Mouse (Mus musculus): ENCODE results near the gene Zdhhc7. TPM values are rescaled to one million over a fixed set of nuclear protein-coding genes. Genes with fewer than 3 reads are reported as not detected.

Gene Zdhhc7
- total RNA-seq, 2 experiments from 2014 or later: 12.9 to 27.4 TPM

DNA sequence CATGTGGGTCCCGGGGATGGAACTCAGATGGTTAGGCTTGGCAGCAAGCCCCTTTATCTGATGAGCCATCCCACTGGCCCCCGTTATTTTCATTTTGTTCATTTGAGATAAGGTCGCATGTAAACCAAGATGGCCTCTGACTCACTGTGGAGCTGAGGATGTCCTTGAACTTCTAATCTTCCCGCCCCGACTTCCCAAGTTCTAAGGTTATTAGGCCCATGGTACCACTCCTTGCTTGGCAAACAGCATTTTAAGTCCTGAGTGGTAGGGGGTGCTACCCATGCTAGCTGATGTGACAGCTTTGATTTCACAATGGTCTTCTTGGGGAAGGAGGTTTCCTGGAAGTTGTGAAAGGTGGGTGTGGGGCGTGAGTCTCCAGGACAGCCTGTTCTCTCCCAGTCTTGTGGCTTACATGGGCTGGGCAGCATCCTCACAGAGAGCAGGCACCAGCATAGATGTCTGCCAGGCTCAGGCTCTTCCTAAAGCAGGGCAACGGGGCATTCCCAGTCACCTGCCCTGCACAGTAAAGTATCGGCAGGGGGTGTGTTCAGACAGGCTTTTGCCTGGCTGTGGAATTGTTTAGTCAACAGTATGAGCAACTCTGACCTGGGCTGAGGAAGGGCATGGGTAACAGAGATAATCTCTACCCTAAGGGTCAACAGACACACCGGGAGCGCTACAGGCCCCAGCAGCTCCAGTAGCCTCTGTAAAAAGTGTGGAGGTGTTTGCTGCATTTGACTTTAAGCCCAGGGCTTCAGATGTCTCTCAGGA is 58.6 kb downstream of the Zdhhc7 start:
- peak; percentile 16; the same call in 1 of the 2 replicates for ATAC-seq (replicated peaks; ENCODE audit: low FRiP score, low TSS enrichment, poor library complexity, severe bottlenecking)

DNA sequence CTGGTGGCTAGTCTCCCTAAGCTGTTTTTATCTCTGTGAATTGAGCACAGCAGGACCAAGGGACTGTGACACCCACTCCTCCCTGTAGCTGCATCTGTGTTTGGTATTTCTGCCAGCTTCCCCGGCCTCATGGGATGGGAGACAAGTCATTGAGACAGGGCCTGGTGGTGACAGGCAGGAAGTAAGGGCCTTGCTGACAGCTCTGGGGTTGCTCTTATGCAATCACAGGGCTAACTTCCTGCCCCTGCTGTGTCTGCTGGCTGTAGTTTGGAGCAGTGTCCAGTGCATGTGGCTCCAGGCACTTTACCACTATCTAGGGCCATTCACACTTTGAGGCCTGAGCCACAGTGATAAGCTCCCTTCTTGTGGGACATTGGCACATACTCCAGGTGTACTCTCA is 60.4 kb downstream of the Zdhhc7 start:
- ATAC-seq (replicated peaks; ENCODE audit: low FRiP score, low TSS enrichment, poor library complexity, severe bottlenecking): peak; percentile 28; the same call in 1 of the 2 replicates

DNA sequence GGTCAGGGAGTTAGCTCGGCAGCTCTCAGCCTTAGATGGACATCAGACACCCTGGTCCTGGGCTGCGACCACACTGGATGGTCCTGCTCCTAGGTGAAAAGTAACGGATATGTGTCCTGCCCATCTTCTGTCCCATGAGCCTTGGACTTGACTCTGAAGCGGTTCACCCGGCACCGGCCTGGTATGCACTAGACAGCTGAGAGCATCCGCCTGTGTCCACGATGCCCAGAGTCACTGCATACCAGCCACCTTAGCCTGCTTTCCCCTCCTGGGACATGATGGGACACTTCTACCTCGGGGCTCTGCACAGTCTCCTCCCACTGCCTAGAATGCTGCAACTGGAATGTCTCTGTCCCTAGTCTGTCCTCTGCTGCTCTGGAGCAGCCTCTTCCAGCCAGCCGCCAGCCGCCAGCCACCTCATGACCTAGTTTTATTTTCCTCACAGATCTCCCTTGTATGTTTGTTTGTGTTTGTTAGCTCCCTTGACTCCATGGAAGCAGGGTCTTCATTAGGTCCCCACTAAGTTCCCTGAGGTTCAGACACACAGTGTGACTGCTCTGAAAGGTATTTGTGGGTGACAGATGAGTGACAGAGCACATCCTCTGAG is 61.9 kb downstream of the Zdhhc7 start:
- no peak for ATAC-seq (replicated peaks; ENCODE audit: low FRiP score, low TSS enrichment, poor library complexity, severe bottlenecking)

DNA sequence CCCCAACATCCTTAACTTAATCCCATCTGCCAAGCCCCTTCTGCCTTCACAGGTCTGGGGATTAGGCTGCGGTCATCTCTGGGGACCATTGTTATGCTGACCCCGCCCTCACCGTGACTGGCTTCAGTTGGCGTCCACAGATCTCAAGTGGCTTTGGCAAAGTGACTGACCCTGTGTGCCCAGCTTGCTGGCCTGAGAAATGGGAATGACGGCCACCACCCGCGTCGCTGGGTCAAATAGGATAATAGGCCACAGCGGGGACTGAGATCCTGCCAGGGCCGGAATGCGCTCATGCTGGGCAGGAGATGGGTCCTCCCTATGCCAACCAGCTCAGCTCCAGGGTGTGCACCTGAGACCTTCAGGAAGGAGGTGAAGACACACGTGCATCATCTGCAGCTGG is 62.5 kb downstream of the Zdhhc7 start:
- ATAC-seq (replicated peaks; ENCODE audit: low FRiP score, low TSS enrichment, poor library complexity, severe bottlenecking): no peak

DNA sequence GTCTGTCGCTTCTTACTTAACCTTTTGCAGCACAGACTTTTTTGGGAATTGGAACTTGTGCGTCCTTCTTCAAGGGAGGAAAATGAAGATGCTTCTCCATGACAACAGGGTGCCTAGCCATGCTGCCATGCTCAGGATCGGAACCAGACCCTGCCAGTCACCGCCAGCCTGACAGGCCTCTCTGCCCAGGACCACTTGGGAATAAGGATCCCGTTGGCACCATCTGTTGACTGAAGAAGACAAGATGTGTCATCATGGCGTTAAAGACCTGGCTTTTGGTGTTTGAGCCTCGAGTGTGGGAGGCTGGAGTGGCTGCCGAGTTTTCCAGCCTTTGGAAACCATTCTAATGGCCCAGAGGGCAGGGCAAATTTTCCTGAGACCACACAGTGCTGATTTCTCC is 63.7 kb downstream of the Zdhhc7 start:
- ATAC-seq (replicated peaks; ENCODE audit: low FRiP score, low TSS enrichment, poor library complexity, severe bottlenecking): no peak

DNA sequence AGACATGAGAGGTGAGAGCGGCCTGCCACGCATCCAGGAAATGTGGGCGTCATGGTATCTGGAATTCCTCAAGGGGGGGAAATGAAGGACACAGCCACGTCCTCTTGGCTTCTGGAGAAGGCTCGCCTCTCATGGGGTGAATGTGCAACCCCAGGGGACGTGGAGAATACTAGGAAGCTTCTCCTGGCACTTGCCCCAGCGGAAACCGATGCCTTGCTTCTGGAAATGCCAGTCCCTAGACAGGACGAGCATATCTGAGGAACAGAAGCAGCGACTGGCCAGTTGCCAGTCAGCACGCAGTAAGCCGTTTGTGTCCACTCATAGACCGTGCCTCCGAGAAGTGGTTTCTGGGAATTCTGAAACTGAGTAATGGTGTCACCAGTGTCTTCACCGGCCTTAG is 64.1 kb downstream of the Zdhhc7 start:
- ATAC-seq (replicated peaks; ENCODE audit: low FRiP score, low TSS enrichment, poor library complexity, severe bottlenecking): no peak

DNA sequence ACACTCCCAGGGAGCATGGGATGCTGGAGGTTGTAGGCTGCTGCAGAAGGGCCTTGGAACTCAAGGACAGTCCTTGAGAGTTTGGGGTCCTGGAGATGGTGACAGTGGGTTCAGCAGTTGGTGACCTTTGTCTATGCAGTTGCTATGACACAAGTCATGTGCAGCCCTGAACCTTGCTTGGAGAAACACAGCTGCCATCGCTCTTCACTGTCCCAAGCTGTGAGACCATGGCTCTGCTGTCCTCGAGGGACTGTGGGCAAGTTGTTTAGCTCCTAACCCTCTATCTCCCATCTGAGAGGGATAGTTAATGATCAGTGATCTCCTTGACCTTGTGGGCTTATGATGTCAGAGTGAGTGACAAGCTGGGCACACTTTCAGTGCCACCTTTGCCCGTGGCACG is 64.7 kb downstream of the Zdhhc7 start:
- ATAC-seq (replicated peaks; ENCODE audit: low FRiP score, low TSS enrichment, poor library complexity, severe bottlenecking): no peak

DNA sequence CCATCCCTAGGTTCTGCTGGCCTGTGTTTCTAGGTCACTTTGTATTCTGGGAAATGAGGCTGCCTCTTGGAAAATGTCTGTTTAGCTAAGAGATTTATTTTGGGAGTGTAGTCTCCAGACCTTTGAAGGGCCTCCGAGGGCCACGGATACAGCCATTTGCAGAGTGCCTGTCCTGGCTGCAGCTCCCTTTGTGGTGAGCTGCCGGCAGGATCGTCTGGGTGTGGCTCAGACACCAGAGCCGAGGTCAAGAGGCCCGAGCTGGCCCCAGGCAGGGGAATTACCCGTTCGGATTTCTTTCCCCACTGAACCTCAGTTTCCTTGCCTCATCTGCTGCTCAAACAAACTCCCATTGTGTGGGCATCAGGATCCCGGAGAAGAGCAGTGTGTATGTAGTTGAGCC is 65.2 kb downstream of the Zdhhc7 start:
- ATAC-seq (replicated peaks; ENCODE audit: low FRiP score, low TSS enrichment, poor library complexity, severe bottlenecking): no peak

DNA sequence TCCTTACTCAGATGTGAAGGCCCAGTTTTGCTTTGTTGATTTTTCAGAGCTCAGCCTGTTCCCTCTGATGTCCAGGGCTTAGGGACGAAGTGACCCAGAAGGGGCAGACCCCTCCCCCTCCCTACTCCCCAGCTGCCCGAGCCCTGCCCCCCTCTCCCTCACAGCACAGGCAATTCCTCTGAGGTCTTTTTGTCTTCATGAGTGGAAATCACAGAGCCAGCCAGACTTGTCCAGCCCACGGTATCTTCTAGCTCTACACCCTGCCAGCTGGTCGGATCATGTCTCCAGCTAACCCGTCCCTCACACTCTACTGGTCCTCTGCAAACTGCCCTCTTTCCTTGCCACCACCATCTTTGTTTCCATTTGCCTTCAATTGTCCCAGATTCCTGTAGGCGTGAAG is 66.8 kb downstream of the Zdhhc7 start:
- no peak for ATAC-seq (replicated peaks; ENCODE audit: low FRiP score, low TSS enrichment, poor library complexity, severe bottlenecking)

DNA sequence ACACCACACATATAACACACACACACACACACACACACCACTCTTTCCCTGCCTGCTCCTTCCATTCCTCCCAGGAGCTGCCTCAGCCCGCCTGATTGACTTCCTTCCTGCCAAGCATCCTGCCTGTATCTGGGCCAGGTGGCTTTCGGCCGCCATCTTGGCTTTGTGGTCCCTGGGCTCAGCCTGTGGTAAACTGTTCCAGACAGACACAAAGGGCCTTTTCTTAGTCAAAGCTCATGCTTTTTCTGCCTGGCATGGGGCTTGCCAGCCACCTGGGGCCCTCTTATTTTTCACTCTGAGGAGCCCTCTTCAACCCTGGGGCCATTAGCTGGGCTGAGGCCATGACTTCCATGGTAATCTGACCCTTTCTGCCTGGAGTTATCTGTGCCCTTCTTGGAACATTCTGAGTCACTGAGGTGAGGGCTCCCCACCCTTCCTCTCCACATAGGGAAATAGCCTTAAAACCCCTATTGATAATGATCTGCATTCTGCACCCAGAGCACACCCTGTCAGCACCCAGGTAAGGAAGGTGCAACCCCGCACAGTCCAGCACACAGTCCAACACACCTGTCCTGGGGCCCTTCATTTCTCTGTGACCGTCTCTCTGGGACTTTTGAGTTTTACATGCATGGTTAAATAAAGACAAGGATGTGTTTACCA is 68.6 kb downstream of the Zdhhc7 start:
- ATAC-seq (replicated peaks; ENCODE audit: low FRiP score, low TSS enrichment, poor library complexity, severe bottlenecking): no peak

Other genes with a start within 250 kb of the Zdhhc7 start
- gene Klhl36, start 239.2 kb downstream of the Zdhhc7 start, total RNA-seq (2014; fragmentation: Nextera tagmentation): 2.2 and 4.4 TPM in 2 replicates
- gene Klhl36, start 239.2 kb downstream of the Zdhhc7 start, total RNA-seq (2017): 3.2 and 5.6 TPM in 2 replicates
- 211 and 258 TPM in 2 replicates for gene Usp10, start 191.1 kb downstream of the Zdhhc7 start, total RNA-seq (2014; fragmentation: Nextera tagmentation)
- gene Usp10, start 191.1 kb downstream of the Zdhhc7 start, total RNA-seq (2017): 78.8 and 80.2 TPM in 2 replicates
- 7.3 and 11.4 TPM in 2 replicates for gene Gm20388, start 190.6 kb downstream of the Zdhhc7 start, total RNA-seq (2014; fragmentation: Nextera tagmentation)
- 17.9 and 18.1 TPM in 2 replicates for gene Gm20388, start 190.6 kb downstream of the Zdhhc7 start, total RNA-seq (2017)
- 0.47 TPM in 1 of 2 replicates, not detected in the other for gene Crispld2, start 109.0 kb downstream of the Zdhhc7 start, total RNA-seq (2014; fragmentation: Nextera tagmentation)
- gene Crispld2, start 109.0 kb downstream of the Zdhhc7 start, total RNA-seq (2017): not detected in 2 replicates
- 0.07 TPM in 1 of 2 replicates, not detected in the other for gene 6430548M08Rik, start 12.7 kb upstream of the Zdhhc7 start, total RNA-seq (2014; fragmentation: Nextera tagmentation)
- gene 6430548M08Rik, start 12.7 kb upstream of the Zdhhc7 start, total RNA-seq (2017): 0.15 and 0.56 TPM in 2 replicates
- not detected in 2 replicates for gene Fam92b, start 76.0 kb upstream of the Zdhhc7 start, total RNA-seq (2014; fragmentation: Nextera tagmentation)
- not detected in 2 replicates for gene Fam92b, start 76.0 kb upstream of the Zdhhc7 start, total RNA-seq (2017)
- 80.6 and 84.3 TPM in 2 replicates for gene Gse1, start 127.0 kb upstream of the Zdhhc7 start, total RNA-seq (2014; fragmentation: Nextera tagmentation)
- 21.8 and 27.2 TPM in 2 replicates for gene Gse1, start 127.0 kb upstream of the Zdhhc7 start, total RNA-seq (2017)

Measured in megakaryocyte-erythroid progenitor cell, adult 5-6 weeks (primary cell).